Mouse (Mus musculus): ENCODE results near the gene Gm21173. TPM values are rescaled to one million over a fixed set of nuclear protein-coding genes. Genes with fewer than 3 reads are reported as not detected.
"Not testable (repeated sequence)": the region's sequence is repeated elsewhere in the genome, so short reads cannot be mapped to it uniquely, and the experiment has no call there.

The Gm21173 gene
- not detected in 2 replicates for polyA plus RNA-seq (2012; rRNA removed)

DNA sequence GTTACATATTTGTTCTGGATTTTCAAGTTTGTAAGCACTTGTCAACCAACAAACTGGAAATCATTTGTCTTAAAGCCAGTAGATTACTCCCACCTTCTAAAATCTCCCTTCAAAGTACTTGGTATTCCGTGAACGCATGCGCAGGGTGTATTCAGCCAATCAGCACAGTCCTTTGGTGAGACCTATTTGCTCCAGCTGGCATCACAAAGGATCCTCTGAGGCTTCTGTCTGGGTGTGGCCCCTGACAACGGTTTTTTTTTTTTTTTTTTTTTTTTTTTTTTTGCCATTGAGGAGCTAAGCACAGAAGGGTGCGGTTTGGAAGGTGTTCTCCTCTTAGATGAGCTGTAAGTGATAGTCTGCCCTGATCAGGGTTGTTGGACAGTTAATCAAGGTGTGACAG is at the start of gene Gm21173:
Gene Gm21173 (plus strand): TSS at position 301 of the 400 bp plus-strand sequence.
- DNase-seq (ENCODE audit: low read depth in 1 of 2, low spot score in 2 of 2); H3K27ac ChIP-seq (ENCODE audit: insufficient read depth, low read length); H3K27me3 ChIP-seq (ENCODE audit: control insufficient read depth, insufficient read depth, low read length); H3K4me3 ChIP-seq (ENCODE audit: extremely low read depth, insufficient read depth, insufficient read length); H3K36me3 ChIP-seq (ENCODE audit: control insufficient read depth, insufficient read depth, low read length); H3K4me1 ChIP-seq (ENCODE audit: control insufficient read depth, insufficient read depth, insufficient read length): not testable (repeated sequence)
- WGBS = no CpG with 5 or more reads among the region's 5 CpGs
